Mouse (Mus musculus): ENCODE measurements at regions not wholly inside any gene's neighbourhood (a gene's known extent, or its start where the extent isn't known, plus 50 kb on each side); places are given as distances from the start of the nearest gene placed in this dataset.

DNA sequence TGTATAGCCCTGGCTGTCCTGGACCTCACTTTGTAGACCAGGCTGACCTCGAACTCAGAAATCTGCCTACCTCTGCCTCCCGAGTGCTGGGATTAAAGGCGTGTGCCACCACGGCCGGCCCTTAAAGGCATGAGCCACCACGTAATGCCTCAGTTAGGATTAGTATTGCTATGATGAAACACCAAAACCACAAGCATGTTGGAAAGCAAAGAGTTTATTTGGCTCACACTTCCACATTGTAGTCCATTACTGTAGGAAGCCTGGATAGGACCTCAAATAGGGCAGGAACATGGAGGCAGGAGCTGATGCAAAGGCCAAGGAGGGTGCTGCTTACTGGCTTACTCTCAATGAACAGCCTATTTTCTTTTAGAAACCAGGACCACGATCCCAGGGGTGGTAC, 278.0 kb upstream of the Col3a1 start:
- Histone ChIP-seq H3K27ac (no peak overlapping the region), H3K4me2 (ENCODE audit: low read depth, low read length) (no peak overlapping the region), H3K9me3 (ENCODE audit: low read length) (no peaks in the 10 kb centered on the region), H3K27me3 (ENCODE audit: insufficient read depth, low read length) (no peaks in the 10 kb centered on the region), H3K4me1 (ENCODE audit: insufficient read depth, low read length) (no peaks in the 10 kb centered on the region), H3K4me3 (ENCODE audit: low read length) (no peak overlapping the region), H3K36me3 (ENCODE audit: insufficient read depth, low read length) (no peaks in the 10 kb centered on the region), H3K9ac (replicated peaks; ENCODE audit: low read length) (no peak overlapping the region)
- no peak for DNase-seq (ENCODE audit: low spot score)
- TF ChIP-seq CTCF (IDR thresholded peaks at IDR 0.05; ENCODE audit: low read depth) = no peak
- 85% methylated on average over 7 of the region's 7 CpGs for WGBS
- no peak for ATAC-seq

DNA sequence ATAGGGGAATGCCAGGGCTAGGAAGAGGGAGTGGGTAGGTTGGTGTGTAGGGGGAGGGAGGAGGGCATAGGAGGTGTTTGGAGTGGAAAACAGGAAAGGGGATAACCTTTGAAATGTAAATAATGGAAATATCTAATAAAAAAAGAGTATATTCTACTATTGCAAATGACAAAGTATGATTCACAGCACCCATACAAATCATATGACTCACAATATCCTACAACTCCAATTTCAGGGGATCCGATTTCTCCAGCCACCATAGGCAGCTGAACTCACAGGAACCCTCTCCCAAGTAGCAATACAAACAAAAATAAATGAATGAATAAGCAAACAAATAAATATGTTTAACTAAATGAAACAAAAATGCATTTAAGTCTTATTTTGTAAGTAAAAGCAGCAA, 270.0 kb upstream of the Col3a1 start:
- WGBS = 100% methylated on average over 1 of the region's 1 CpGs
- DNase-seq (ENCODE audit: low spot score) (no peak), ATAC-seq (no peak)
- H3K9me3 ChIP-seq (ENCODE audit: low read length) = no peaks in the 10 kb centered on the region
- TF ChIP-seq CTCF (IDR thresholded peaks at IDR 0.05; ENCODE audit: low read depth) = no peak
- H3K36me3 ChIP-seq (ENCODE audit: insufficient read depth, low read length) = no peaks in the 10 kb centered on the region
- H3K27me3 ChIP-seq (ENCODE audit: insufficient read depth, low read length) = no peaks in the 10 kb centered on the region
- H3K4me3 ChIP-seq (ENCODE audit: low read length) = no peak overlapping the region
- H3K4me2 ChIP-seq (ENCODE audit: low read depth, low read length) = no peak overlapping the region
- H3K27ac ChIP-seq = no peak overlapping the region
- no peaks in the 10 kb centered on the region for H3K4me1 ChIP-seq (ENCODE audit: insufficient read depth, low read length)
- H3K9ac ChIP-seq (replicated peaks; ENCODE audit: low read length) = no peak overlapping the region

DNA sequence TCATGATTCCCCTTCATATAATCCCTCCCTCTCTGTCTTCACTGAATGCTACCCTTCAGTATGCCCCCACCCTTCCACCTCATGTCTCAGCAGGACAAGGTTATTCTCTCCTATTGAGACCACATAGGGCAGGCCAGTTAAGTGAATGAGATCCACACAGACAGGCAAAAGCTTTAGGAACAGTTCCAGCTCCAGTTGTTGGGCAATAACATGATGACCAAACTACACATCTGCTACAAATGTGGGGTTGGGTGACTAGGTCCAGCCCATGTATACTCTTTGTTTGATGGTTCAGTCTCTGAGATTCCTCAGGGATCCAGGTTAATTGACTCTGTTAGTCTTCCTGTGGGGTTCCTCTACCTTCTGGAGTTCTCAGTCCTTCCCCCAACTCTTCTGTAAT, 269.5 kb upstream of the Col3a1 start:
- no peak for ATAC-seq
- no peak for TF ChIP-seq CTCF (IDR thresholded peaks at IDR 0.05; ENCODE audit: low read depth)
- Histone ChIP-seq H3K27ac (no peak overlapping the region), H3K9me3 (ENCODE audit: low read length) (no peaks in the 10 kb centered on the region), H3K9ac (replicated peaks; ENCODE audit: low read length) (no peak overlapping the region), H3K27me3 (ENCODE audit: insufficient read depth, low read length) (no peaks in the 10 kb centered on the region), H3K4me3 (ENCODE audit: low read length) (no peak overlapping the region), H3K4me1 (ENCODE audit: insufficient read depth, low read length) (no peaks in the 10 kb centered on the region), H3K4me2 (ENCODE audit: low read depth, low read length) (no peak overlapping the region), H3K36me3 (ENCODE audit: insufficient read depth, low read length) (no peaks in the 10 kb centered on the region)
- no peak for DNase-seq (ENCODE audit: low spot score)

DNA sequence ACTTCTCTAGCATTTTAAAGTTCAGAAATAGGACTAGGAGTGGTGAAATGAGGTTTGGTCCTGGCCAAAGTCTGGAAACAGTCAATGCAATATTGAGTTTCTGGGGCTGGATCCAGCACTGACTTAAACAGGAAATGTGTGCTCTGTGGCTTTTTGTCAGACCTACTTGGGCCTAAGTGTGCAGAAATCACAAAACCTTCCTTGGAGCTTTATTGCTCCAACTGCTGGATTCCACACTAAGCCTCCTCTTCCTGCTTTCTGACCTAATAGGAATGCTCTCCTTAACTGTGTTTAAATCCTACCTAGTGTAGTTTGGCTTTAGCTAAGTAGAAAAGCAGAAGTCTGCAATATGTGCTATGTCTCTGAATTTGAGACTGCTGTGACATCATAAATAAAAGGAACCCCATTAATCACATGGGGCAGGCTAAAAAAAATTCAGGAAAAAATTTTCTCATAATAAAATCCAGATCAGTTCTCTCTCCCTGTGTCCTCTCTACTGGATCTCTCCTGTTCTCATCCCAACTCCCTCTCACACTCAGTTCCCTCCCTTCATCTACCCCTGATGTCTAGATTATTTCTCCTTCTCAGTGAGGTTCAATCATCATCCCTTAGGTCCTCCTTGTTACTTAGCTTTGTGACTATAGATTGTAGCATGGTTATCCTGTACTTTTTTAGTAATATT, 268.0 kb upstream of the Col3a1 start:
- no peak overlapping the region for H3K9ac ChIP-seq (replicated peaks; ENCODE audit: low read length)
- no peak for ATAC-seq
- no peak overlapping the region for H3K4me2 ChIP-seq (ENCODE audit: low read depth, low read length)

DNA sequence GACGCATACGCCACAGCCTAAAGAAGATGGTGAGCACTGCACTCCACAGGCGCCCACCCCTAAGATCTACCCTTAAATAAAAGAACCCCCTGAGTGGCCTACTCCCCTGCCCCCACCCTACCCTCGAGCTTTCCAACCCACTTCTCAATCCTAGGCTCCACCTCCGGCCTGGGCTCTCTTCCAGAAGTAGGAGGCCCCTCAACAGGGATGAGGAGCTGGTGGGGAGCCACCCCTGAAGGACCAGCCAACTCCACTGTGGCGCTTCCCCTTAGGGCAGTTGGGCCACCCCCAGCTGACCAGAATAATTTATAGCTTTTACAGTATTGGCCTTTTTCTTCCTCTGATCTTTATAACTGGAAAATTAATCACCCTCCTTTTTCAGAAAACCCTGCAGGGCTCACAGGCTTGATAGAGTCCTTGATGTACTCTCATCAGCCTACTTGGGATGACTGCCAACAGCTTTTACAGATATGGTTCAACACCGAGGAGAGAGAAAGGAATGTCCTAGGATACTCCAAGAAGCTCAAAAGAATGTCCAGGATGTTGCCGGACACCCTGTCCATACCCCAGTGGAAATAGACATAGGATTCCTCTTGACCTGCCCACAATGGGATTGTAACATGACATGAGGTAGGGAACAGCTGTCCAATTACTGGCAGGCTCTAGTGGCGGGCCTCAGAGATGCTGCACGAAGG, 220.3 kb upstream of the Col3a1 start:
- no peaks in the 10 kb centered on the region for H3K4me1 ChIP-seq (ENCODE audit: insufficient read depth, low read length)
- no peak for DNase-seq (ENCODE audit: low spot score)
- 69% methylated on average over 10 of the region's 10 CpGs for WGBS

More for the DNA sequence above, 268.0 kb upstream of the Col3a1 start:
- no peak for TF ChIP-seq CTCF (IDR thresholded peaks at IDR 0.05; ENCODE audit: low read depth)
- no peaks in the 10 kb centered on the region for H3K36me3 ChIP-seq (ENCODE audit: insufficient read depth, low read length)
- H3K4me1 ChIP-seq (ENCODE audit: insufficient read depth, low read length) = no peaks in the 10 kb centered on the region
- no peaks in the 10 kb centered on the region for H3K27me3 ChIP-seq (ENCODE audit: insufficient read depth, low read length)
- no peak overlapping the region for H3K27ac ChIP-seq
- H3K9me3 ChIP-seq (ENCODE audit: low read length) = no peaks in the 10 kb centered on the region
- H3K4me3 ChIP-seq (ENCODE audit: low read length) = no peak overlapping the region
- no peak for DNase-seq (ENCODE audit: low spot score)

DNA sequence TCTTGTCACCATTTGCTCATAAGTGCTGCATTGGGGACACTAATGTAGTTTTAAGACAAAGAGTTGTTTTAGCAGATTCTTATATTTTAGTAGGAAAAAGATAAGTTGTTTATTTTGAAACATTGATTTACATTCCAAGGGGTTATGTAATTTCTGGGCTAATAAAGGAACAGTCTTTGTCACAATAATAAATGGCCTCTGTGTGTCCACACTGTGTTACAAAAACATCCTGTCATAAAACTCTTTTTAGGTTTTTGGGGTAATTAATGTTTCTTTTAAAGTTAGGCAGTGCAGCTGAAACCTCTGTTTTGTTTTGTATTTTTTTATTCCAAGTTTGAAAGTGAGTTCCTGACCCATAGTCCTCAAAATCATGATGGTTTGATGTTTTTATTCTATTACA, 210.4 kb upstream of the Col3a1 start:
- Histone ChIP-seq H3K4me3 (ENCODE audit: low read length) (no peak overlapping the region), H3K4me2 (ENCODE audit: low read depth, low read length) (no peak overlapping the region), H3K27ac (no peak overlapping the region), H3K36me3 (ENCODE audit: insufficient read depth, low read length) (no peaks in the 10 kb centered on the region), H3K4me1 (ENCODE audit: insufficient read depth, low read length) (no peaks in the 10 kb centered on the region), H3K9ac (replicated peaks; ENCODE audit: low read length) (no peak overlapping the region), H3K27me3 (ENCODE audit: insufficient read depth, low read length) (no peaks in the 10 kb centered on the region), H3K9me3 (ENCODE audit: low read length) (no peaks in the 10 kb centered on the region)
- ATAC-seq (no peak), DNase-seq (ENCODE audit: low spot score) (no peak)
- TF ChIP-seq CTCF (IDR thresholded peaks at IDR 0.05; ENCODE audit: low read depth) = no peak

More for the DNA sequence above, 220.3 kb upstream of the Col3a1 start:
- no peak overlapping the region for H3K9ac ChIP-seq (replicated peaks; ENCODE audit: low read length)
- no peak for ATAC-seq
- no peak overlapping the region for H3K4me3 ChIP-seq (ENCODE audit: low read length)
- no peak overlapping the region for H3K4me2 ChIP-seq (ENCODE audit: low read depth, low read length)
- no peaks in the 10 kb centered on the region for H3K36me3 ChIP-seq (ENCODE audit: insufficient read depth, low read length)
- TF ChIP-seq CTCF (IDR thresholded peaks at IDR 0.05; ENCODE audit: low read depth) = no peak
- H3K9me3 ChIP-seq (ENCODE audit: low read length) = no peaks in the 10 kb centered on the region
- no peaks in the 10 kb centered on the region for H3K27me3 ChIP-seq (ENCODE audit: insufficient read depth, low read length)
- no peak overlapping the region for H3K27ac ChIP-seq

DNA sequence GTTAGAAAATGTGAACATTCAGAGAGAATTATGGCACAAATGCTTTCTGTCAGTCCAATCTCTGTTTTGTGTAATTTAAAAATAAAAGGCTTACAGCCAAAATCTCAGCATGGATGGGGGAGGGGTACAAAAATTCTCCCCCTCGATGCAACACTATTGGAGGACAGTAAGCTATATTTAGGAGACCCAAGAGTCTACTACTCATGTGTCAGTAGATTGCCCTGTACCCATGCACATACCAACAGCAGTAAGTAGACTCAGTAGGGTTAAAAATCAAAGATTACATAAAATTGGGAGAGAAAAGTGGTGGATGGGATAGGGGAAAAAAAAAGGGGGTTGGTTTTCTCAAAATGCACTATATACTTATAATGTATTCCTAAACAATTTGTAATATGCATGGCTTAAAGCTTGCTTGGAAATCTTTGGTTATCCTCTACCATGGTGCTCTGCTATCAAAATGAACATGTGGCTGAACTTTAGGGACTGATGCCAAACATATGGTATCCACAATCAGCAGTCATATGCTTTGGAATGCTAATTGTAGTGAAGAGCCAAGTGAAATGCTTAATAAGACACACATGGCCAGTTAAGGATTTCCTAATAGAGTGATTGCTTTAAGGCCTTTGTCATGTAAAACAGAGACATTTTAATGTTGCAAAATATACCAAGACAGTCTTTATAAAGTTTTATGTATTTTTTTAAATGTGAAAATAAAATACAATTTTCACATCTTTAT, 194.8 kb upstream of the Col3a1 start:
- ATAC-seq (no peak), DNase-seq (ENCODE audit: low spot score) (peak; percentile 17)
- Histone ChIP-seq H3K9ac (replicated peaks; ENCODE audit: low read length) (no peak overlapping the region), H3K4me3 (ENCODE audit: low read length) (no peak overlapping the region), H3K4me2 (ENCODE audit: low read depth, low read length) (no peak overlapping the region), H3K27ac (no peak overlapping the region), H3K27me3 (ENCODE audit: insufficient read depth, low read length) (no peaks in the 10 kb centered on the region), H3K9me3 (ENCODE audit: low read length) (no peaks in the 10 kb centered on the region), H3K4me1 (ENCODE audit: insufficient read depth, low read length) (no peaks in the 10 kb centered on the region), H3K36me3 (ENCODE audit: insufficient read depth, low read length) (no peaks in the 10 kb centered on the region)
- WGBS = 86% methylated on average over 1 of the region's 1 CpGs
- no peak for TF ChIP-seq CTCF (IDR thresholded peaks at IDR 0.05; ENCODE audit: low read depth)
